Mouse (Mus musculus) left cerebral cortex, adult 18-20 months (tissue): ENCODE measurements at regions not wholly inside any gene's neighbourhood (a gene's known extent, or its start where the extent isn't known, plus 50 kb on each side); places are given as distances from the start of the nearest gene placed in this dataset.

Source experiments
- DNase-seq, 2 experiments: peaks; one replicate each; pipeline ENCODE4 v3.0.0; 2021 to 2022; ENCODE audit warnings: low spot score in 2 of 2, mixed read lengths in 1 of 2

DNA sequence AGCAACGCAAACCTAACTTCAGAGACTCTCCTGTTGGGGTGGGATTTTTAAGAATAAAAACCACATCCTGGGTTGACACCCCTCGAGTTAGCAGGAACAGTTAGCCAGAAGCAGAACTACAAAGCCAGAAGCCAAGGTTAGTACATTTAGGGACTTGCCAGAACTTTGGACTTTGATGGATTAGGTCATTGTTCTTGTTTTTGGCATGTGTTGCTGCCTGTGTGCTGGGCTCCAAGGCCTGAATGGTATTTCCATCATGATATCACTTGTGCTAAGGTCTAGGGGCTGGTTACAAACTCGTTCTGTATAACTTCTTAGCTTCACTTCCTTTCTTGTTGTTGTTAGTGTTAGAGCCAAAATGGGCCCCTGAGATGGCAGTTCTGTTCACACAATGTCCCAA lies 338.8 kb upstream of the 5930422O12Rik start:
- no peak for DNase-seq

DNA sequence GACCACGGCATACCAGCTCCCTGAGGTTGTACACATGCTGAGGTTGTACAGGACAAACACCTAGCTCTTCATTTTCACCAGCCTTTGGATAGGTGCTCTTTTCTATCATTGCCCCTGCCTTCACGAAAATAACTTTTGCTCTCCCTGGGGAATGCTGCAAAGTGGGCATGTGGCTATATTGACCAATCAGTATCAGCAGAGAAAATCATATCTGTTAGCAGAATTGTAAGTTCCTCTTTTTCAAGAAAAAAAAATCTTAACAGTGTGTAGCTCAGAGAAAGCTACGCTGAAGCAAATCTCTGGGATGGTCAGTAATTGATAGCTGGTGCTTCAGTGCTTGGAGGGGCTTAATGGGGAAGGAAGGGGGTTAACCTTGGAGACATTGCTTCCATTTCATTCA lies 319.6 kb upstream of the 5930422O12Rik start:
- no peak for DNase-seq

DNA sequence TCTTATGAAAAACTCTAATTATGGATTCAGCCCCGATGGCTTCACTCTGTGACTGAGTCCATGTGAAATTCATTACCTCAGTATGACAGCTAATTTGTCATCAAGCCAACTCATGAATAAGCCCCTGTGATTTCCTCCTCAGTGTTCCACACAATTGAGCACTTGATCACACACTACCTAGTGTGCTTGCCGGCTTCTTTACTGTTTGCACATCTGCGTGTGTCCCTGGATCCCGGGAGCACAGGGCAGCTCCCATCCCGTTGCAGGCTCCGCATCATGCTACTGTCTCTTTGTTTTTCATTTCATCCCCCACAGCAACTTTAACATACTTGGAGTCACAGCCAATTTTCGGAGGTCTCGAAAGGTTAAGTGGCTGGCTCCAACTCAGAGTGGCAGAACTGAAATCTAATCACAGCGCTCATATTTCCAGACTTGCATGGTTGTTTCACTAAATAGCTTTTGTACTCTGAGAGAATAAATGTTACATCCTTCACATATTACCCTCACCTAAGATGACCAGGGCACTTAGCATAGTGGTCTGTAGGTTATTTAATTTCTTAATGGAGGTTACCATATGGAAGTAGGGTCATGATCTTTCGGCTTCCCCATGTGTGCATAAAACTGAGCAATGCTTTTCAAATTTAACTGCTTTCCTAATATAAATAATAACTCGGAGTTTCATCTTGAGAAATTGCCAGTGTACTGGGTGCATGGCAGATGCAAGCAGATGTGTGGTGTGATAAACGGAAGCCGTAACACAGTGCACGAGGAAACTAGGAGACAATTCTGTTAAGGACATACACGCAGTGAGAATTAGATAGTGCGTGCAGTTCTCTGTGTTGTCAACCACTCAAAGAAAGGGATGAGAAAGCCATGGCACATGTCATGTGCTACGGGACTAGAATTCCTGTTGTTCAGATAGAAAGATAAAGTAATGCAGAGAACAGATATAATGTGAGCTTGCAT lies 313.0 kb upstream of the 5930422O12Rik start:
- DNase-seq = no peak

DNA sequence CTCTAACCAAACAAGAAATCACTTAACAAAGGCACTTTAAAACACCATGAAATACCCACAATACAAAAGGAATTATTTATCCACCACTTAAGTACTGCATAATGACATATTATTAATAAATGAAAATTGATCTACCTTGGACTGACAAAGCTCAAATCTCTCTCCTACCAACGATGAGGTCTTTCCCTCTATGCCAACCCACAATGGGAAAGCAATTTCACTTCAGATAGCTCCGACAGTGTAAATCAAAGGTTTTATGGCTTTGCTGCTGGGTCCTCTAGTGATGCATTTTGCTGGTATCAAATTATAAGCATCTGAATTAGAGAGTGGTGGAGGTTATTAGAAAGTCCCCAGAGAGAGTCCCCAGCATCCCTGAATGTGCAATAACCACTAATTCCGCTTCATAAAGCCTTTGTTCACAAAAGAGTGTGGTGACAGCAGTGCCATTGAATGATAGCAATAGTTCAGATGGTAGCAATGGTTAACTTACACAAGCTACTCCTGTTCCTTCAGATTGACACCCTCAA lies 305.4 kb upstream of the 5930422O12Rik start:
- DNase-seq = no peak

DNA sequence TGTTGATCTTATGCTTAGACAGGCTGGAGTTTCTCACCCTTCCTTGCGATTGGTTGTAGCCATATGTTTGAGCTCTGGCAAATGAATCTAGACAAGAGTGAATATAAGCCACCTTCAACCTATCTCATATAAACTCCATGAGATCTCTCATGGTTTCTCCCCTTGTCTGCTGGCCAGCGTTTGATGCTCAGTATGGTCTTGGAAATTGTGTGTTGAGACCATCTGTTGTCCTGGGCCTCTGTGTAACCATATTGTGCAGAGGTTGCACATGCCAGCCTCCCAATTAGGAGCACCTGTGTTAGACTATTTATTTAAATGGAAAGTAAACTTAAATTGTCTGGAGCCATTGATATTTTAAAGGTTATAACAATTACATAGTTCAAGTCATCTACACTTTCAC lies 301.5 kb upstream of the 5930422O12Rik start:
- DNase-seq = no peak

DNA sequence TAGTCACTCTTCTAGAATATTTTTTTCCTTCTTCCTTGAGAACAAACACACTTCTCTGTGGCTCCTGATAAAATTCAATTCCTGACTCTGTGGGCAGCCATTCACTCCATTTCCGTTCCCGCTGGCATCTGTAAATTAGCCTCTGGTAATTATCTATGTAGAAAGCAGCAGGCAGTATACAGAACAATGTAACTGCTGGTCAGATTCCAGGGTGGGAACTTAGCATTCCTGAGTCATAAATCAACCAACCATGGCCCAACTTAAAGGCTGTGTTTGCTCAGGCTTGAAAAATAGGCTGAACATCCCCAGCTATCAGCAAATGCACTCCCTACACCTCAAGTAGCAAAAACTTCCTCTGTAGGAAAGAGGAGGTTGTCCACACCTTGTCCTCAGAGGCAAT lies 289.6 kb upstream of the 5930422O12Rik start:
- no peak for DNase-seq

DNA sequence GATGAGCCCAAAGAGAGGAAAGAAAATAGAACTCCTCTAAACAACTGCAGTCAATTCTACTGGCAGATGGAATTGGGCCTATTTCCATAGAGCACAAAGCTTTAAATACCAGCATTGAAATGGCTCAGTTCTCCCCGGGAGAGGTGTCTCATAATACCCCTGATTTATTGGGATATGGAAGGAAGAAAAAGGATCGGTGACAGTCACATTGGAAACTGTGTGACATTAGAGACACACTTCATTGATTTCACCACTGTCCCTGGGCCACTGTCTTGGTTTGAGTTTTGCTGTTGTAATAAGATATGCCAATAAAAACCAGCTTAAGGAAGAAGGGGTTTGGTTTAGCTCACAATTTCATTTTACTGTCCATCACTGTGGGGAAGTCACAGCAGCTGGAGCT lies 288.7 kb upstream of the 5930422O12Rik start:
- no peak for DNase-seq

DNA sequence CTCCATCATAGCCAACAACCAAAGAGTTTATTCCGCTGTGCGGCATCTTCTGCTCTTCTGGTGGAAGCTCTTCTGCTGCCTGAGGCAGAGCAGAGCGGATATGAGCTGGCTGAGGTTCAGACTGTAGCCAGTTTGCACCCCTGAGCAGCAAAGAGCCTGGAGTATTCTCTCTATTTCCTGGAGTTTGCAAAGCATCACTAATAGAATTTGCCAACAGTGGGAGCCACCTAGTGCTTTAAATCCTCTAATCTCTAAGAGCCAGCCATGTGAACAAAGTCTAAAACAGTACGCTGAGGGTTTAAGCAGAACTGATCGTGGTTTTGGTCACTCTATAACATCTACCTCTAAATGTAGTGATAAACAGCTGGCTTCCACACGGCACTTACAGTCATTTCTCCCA lies 250.9 kb upstream of the 5930422O12Rik start:
- DNase-seq = no peak

DNA sequence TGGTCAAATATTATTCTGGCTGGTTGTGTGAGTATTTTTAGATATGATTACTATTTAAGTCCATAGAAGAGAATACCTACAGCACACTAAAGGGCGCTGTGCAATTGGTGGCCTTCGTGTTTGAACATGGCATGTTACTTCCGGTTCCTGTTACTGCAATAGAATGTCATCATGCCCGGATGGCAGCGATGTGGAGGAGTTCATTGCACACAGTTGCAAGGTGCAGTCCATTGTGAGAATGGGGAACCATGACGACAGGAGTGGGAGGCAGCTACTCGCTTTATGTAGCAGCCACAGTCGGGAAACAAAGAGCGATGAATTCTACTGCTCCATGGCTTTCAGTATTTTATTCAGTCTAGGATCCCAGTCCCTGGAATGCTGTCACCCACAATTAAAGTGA lies 245.5 kb upstream of the 5930422O12Rik start:
- DNase-seq = no peak
